Mouse (Mus musculus) c-Kit-negative CD71-positive TER-119-positive erythroid progenitor cells, embryonic 14.5 days (primary cell): ENCODE data around the gene Slc25a11.

Experiments used
- DNase-seq: peaks from one replicate; pipeline ENCODE4 v3.0.0-alpha.2; 2013; ENCODE audit warnings: low read depth, low spot score

Gene Slc25a11

DNA sequence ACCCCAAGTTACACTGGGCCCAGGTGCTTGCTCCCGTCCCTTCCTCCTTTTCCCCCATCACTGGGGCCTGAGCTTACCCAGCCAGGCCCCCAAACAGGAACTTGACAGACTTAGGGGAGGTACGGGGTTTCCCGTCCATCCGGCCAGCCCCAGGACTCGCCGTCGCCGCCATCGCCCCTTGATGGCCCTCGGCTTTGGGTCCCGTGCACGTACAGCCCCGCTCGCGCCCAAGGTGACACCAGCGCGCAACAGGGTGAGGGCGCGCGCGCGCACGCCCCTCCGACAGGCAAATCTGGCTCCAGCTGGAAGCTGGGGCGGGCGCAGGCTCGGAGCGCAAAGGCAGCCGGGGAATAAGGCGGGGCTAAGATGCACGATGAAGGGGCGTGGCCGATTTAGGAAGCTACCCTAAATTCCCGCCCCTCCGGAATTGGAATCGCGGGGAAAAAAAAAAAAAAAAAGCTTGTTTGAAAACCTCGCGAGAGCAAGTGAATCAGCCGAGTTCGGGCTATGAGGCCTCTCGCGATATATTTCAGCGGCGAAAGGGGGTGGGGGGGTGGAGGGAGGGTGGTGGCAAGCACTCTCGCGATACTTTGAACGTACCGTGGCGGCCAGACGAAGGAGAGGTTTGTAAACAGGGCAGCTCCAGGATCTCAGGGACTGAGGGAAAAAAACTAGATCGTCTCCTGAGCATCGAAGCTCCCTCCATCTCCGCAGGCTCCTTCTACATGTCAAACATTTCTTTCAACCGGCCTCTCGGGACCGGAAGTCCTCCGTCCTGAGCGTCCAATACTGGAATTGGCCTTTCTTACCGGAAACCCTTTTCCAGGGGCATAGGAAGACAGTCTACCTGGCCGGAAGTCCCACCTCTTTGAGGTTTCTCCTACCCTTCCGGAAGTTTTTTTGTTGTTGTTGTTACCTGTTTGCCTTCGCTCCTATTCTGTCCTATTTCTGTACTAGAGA lies at the start of gene Slc25a11, which contains the start of gene Rnf167:
Slc25a11 (minus strand) TSS at position 789 of the 960 bp plus-strand sequence.
Rnf167 (plus strand) TSS at position 545 of the 960 bp plus-strand sequence.
- DNase-seq: peak; percentile 98

DNA sequence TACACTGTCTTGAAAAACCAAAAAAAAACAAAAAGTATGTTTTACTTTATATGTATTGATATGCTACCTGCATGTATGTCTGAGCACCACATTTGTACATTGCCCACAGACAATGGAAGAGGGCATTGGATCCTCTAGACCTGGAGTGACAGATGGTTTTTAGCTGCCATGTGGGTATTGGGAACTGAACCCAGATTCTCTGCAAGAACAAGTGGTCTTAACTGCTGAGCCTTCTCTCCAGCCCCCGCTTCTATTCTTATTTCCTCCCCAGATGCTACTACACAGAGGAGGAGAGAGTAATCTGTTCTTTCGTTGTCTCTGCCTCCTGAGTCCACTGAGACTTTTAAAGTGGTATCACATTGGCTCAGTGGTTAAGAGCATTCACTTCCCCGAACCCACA lies 46.2 kb upstream of the Slc25a11 start:
- no peak for DNase-seq

DNA sequence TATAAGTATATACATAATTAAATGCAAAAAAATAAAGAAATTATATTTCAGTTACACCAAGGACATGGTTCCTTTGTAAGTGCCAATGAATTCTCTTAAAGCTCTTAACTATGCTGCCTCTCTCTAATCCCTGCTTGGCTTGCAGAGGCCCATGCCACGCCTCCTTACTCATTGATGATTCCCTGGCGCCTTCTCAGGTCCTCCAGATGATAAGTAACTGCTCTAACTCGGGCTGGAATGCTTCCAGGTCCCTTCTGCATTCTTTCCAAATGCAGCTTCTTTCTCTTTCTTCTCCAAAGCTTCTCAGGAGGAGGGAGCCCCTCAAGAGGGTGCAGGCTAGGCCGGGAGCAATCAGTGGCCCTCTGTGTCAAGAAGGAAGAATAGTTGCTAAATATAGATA lies 42.3 kb upstream of the Slc25a11 start:
- DNase-seq: no peak

DNA sequence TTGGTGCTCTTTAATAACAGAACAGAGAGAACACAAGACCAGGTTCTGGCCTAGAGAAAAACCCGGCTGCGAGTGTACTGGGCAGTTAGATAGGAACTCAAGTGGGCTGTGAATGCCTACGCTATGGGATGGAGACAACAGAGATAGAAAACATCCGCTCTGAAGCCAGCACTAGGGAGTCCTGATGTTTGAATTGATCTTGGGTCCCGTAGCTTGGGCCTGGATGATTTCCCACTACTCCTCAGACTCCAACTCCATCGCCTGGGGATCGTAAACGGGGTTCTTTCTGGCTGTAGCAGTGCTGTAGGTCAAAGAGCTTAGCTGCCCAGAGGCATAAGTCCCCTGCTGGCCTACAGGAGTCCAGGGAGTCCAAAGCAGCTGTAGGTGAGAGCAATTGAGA lies 41.1 kb upstream of the Slc25a11 start:
- DNase-seq: no peak

DNA sequence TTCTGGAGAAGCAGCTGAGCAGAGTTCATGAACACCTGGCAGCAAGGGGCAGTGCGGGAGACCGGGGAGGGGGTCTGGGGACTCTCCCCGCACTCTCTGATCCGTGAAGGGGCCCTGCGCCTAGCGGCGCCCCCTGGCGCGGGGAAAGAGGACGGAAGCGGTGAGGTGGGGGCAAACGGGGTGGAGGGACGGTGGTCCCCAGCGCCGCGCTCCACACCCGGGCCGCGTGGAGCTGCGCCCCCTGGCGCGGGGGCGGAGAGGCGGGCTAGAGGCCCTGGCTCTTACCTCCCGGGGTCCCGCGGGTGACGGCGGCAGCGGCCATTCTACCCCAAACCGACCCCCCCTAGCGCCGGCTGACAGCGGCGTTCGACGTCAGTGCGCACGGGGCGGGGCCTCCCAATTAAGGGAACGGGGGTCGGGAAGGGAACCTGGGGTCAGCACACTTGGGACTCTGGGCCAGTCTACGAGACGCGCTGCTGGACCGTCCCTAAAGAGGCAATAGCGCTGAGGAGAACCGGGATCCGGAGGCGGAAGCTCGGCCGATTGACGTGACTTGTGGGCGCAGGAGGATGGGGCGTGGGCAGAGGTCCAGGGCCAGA lies 40.4 kb upstream of the Slc25a11 start, which contains the start of gene Camta2:
Camta2 (minus strand) TSS at position 505 of the 599 bp plus-strand sequence.
- DNase-seq: no peak

DNA sequence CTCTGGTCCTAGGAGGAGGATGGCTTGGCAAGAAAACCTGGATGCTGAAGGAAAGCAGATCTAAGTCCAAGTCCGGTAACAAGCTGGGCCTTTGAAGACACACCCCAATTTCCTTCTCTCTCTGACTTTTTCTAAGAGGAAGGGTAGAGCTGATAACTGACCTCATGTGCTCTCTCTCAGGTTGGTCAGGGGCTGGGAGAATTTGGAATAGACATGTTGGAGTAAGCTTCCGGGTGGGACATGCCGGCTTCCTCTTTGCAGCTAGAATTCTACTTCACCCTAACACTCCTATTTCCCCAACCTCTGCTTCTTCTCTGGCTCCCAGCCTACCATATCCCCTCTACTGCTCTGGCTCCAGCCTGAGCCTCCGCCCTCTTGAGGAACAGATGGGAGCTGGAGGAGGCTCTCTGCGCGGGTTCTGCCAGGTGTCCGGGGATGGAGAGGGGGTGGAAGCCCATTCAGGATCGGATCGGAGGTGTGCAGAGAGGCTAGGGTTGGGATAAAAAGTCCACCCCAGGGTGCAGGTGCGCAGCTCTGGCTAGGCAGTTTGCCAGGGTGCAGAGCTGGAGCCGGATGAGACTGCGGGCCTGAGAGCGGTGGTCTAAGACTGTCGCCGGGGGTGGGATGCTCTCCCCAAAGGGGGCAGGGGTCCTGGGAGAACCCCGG lies 39.8 kb upstream of the Slc25a11 start:
- DNase-seq: no peak

DNA sequence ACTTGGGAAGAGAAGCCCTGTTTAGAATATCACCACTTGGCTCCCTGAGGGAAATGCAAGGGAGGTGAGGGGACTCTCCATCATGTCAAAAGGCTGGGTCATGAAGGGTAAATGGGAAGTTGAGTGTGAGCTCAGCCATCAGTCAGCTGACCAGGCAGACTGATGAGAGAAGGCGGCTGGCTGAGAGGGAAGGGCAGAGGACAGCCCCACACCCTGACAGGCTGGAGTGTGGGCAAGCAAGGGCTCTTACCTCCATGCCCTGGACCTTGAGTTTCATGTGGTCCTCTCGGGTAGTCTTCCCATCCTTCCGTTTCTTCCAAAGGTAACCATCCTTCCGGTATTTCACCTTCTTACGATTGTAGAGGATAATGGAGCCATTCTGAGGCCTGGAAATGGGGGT lies 36.4 kb upstream of the Slc25a11 start:
- no peak for DNase-seq

DNA sequence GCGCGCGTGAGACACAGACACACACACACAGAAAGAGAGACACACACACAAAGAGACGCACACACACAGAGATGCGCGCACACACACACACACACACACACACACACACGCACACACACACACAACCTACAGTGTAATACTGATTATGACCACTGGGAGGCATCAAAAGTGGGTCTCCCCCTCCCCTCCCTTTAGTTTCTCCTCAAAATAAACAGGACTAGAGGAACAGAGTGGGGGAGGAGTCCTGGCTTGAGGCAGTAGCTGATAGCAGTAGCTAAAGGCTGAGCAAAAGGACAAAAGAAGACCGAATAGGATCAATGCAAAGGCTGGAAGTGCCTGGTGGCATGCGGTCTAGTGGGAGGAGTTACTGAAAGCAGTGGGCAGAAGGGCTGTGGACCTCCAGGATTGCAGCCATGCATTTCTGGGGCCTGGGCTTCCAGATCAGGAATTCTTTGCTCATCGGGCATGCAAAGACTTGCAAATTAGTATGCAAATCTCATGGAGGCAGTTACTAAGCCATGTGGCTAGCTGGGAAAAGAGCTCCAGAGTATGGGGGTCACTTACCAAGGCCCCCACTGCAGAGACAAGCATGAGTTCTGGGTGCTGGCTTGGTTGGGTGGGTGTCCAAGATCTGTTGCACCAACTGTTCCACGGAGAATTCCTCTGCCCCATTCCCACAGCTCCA lies 34.8 kb upstream of the Slc25a11 start:
- no peak for DNase-seq

DNA sequence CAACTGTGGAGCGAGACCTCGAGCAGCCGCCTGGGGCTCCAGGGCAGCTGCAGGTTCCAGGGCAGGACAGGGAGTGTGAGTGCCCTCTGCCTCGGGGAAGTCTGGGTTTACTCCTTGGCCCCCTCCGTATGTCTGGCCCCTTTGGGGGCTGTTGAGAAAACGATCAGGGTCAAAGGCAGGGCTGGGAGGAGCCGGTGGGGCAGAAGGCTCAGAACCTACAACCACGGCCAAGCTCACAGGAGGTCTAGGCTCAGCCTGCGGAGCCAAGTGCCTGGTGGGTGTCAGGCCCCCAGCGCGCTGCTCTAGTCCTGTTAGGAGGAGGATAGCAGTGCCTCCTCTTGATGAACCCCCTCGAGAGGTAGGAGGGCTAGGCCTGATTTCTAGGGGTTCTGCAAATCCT lies 33.9 kb upstream of the Slc25a11 start:
- no peak for DNase-seq

DNA sequence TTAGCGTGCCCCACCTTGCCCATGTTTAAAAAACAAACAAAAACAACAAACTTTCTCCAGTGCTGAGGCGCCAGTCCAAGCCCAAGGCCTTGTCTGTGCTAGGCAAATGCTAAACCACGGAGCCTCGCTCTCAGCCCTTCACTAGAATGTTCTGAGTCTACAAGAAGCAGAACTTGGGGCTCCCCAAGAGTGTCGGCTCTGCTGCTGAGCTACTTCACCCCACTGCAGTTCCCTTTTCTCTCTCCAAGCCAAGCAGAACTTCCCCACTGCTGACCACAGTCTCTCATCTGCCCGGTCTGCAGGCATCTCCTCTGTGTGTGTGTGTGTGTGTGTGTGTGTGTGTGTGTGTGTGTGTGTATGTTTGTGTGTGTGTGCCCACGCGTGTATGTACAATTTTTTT lies 32.6 kb upstream of the Slc25a11 start:
- DNase-seq: no peak

DNA sequence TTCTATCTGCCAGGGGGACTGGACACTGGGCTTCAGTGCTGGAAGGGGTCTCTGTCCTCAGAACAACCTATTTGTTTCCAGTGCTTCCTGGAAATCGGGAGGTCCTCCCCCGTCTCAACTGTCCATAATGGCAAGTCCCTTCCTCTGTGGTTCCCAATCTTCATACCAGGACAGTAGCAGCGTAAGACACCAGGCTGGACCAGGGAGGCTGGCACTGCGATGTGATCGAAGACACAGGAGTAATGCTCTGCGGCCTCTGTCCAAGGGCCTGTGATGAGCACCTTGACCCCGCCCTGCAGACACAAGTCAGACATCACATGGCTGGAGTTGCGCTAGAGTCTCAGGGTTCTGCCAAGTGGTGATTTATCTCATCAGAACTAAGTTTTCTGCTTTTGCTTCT lies 32.1 kb upstream of the Slc25a11 start:
- no peak for DNase-seq

DNA sequence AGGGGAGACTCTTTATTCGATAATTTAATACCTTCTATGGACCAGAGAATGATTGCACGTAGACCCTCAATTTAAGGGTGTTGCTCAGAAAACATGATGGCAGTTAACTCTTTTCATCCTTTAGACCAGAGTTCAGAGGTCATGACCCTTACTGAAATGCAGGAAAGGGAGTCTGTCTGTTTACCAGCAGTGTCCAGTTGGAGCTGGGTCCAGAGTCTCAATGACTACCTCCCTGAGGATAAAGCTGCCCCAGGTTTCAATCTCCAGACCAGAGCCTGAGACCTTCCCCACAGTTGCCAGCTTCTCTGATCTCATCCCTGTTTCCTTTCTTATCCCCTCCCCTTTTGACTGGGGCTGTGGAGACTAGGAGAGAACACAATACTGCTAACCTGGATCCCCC lies 31.3 kb upstream of the Slc25a11 start:
- DNase-seq: no peak

DNA sequence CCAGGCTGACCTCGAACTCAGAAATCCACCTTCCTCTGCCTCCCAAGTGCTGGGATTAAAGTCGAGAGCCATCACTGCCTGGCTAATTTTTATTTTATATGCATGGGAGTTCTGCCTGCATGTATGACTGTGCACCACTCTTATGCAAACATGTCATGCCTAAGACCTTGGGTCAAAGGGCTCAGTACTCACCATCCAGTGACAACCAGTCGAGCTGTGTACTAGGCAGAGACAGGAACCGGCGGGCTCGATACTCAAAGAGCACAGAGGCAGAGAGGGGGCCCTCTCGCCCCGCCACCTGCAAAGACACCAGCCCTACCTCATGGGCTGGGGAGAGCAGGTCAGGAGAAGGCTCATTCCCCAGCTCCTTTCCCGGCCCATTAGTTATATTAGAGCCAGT lies 30.8 kb upstream of the Slc25a11 start:
- DNase-seq: no peak

DNA sequence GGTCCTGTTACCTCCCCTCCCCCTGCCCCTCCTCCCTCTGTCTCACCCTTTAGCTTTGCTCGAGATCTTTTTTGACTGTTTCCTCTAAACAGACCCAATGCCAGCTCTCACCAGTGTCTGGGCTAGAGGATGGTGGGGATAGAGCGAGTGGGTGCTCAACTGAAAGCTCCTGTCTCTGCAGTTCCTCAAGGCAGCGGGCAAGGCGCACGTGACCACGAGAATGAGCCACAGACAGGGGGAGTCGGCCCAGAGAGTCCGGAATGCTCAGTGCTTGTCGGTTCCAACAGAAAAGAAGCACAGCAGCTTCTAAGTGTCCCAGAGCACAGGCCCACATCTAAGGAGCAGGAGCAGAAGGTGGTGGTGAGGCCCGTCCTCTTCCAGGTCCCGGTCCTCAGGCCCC lies 27.2 kb upstream of the Slc25a11 start:
- DNase-seq: no peak

DNA sequence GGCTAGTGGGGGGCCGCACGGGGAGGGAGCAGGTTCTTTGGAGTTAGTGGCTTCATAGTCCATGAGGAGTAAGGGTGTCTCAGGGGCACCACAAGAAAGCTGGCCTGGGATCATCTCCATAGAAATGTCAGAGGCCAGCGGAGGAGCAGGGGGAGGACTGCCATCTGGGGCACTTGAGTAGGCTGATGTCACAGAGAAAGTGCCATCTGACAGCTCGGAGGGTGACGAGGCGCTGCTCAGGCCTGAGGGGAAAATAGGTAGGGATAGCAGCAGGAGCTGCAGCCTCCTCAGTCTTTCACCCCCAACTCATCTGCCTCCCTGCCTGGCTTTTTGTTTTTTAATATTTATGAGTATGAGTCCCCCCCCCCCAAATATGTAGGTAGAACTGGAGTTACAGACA lies 26.7 kb upstream of the Slc25a11 start:
- no peak for DNase-seq

DNA sequence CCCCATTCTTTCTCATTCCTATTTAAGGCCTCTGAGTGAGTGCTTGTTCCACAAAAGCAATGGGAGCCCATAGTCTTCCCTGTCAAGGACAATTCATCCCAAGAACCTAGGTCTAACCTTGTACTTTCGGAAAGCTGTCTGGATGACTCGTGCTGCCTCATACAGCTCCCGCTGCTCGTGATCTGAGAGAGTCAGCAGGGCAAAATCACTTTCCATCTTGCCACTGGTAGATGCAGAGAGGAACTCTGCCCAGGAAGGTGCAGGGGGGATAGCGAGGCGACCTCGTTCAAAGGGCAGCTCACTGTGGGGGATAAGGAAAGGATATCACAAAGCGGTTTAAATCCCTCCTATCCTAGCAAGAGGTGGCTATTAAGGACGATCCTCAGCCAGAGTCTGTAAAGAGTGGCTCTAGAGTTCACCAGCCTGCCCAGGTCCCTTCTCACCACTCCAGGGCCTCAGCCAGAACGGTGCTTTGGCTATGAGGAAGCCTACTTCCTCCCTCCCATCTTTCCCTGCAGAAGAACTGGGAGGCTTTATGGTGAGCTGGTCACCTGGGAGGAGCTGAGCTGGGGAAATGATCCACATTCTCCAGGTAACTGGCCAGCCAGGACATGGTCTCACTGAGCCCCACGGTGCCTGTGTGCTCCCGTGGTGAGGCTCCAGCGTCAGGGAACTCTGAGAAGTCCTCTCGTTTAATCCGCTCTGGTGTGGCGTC lies 24.2 kb upstream of the Slc25a11 start:
- no peak for DNase-seq

DNA sequence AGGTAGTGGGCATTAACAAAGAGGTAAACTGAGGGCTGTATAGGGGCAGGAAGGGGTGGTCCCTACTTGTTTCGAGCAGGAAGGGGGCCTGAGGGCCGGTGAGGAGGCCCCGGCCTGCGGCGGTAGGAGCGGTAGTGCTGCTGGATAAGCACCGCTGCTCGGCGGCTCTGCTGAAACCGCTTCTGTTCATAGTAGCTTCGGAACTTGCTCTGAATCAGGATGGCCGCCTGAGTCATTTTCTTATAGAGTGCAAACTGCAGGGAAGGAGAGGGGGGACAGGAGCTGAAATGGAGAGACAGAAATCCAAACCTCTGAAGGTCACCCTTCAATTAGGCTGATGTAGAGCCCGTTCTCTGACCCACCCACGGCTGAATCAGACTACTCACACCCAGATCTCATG lies 23.2 kb upstream of the Slc25a11 start:
- no peak for DNase-seq

DNA sequence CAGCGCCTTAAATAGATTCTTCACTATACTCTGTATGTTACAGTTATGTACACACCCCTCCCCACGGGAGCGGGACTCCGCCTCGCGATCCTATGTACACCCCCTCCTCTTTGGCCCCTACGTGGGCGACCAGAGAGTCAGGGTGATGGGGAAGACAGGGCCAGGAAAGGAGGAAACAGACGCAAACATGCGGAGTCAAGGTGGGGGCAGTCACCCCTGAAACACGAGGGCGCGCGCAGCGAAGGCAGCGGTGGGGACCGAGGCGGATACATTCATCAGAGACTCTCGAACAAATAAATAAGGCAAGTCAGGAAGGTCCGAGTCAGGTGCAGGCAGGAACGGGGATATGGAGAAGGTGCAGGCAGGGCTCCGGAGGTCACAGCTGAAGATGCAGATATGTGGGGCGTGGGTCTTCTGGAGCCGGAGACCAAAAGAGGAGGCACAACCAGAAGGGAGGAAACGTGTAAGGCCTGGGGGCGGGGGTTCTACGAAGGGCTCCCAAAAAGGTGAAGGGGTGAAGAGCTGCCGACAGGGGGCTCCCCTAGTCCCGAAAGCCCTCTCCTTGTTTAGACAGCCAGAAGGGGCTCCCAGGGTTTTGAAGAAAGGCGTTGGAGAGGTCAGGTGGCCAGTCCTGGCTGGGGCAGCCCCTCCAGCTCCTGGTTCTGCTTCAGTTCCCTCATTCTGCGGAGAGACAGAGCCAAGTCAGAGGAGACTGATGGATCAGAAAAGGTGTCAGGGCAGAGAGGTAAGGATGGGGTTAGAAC lies 22.5 kb upstream of the Slc25a11 start:
- DNase-seq: peak; percentile 43

DNA sequence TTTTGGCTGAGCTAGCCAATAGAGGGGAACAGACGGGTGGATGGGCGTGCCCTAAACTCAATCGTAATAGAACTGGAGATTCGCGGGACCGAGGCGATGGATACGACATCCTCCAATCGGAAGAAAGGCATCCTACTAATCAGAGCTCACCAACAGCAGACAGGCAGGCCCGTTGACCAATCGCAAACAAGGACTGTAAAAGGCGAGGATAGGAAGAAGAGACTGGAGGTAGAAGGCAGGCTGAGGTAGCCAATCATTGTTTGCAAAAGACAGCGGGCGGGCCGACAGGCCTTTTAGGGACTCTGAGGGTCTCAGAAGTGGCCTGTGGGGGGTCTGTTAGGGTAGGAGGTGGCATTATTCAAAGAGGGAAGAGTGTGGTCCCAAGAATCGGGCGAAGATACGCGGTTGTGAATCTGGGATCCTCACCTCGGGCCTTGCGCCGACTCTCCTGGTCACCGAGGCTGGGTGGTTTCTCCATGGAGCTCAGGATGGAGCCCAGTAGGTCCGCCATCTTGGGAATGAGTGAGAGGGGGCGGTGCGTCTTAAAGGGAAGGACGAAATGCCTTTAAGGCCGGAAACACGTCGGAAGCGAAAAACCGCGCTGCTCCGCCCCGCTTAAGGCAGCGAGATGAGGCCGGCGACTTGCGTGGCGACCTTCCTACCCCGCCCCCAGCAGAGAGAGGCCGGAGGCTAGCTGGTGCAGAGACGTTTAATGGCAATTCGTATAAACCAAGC lies 21.7 kb upstream of the Slc25a11 start, which contains the start of gene Spag7:
Spag7 (minus strand) TSS at position 646 of the 735 bp plus-strand sequence.
- DNase-seq: peak; percentile 98
